Mouse (Mus musculus) midbrain, embryonic 12.5 days (tissue): ENCODE measurements around the gene Scamp2. TPM values are rescaled to one million over a fixed set of nuclear protein-coding genes. Genes with fewer than 3 reads are reported as not detected.
A peak's percentile ranks its signal among the peaks of the same experiment; 100 is the strongest.

Experiments
- ATAC-seq: fragments of 200-750 bp; cut with Nextera tagmentation; 2 replicates; pipeline ENCODE4 v1.8.0; 2017; ENCODE audit warnings: low read depth, moderate TSS enrichment, moderate library complexity; ENCODE audit not compliant: low FRiP score
- H3K27ac ChIP-seq: fragments of 300-500 bp; sonication (generic); replicated peaks from 2 replicates; pipeline ENCODE4 v1.5.1; 2016; ENCODE audit warnings: mild to moderate bottlenecking
- H3K27me3 ChIP-seq: fragments of 300-500 bp; sonication (generic); 2 replicates; pipeline ENCODE4 v1.6.1; 2016; ENCODE audit warnings: mild to moderate bottlenecking
- H3K36me3 ChIP-seq: fragments of 300-500 bp; sonication (generic); 2 replicates; pipeline ENCODE4 v1.6.1; 2016
- H3K4me1 ChIP-seq: fragments of 300-500 bp; sonication (generic); 2 replicates; pipeline ENCODE4 v1.6.1; 2016
- H3K4me2 ChIP-seq: fragments of 300-500 bp; sonication (generic); replicated peaks from 2 replicates; pipeline ENCODE4 v1.6.1; 2016; ENCODE audit warnings: mild to moderate bottlenecking, moderate library complexity
- H3K4me3 ChIP-seq: fragments of 300-500 bp; sonication (generic); 2 replicates; pipeline ENCODE4 v1.5.1; 2016; ENCODE audit warnings: mild to moderate bottlenecking
- H3K9ac ChIP-seq: fragments of 300-500 bp; sonication (generic); replicated peaks from 2 replicates; pipeline ENCODE4 v1.6.1; 2016; ENCODE audit warnings: mild to moderate bottlenecking, moderate library complexity
- H3K9me3 ChIP-seq: fragments of 300-500 bp; sonication (generic); 2 replicates; pipeline ENCODE4 v1.6.1; 2016; ENCODE audit warnings: mild to moderate bottlenecking
- WGBS: fragments of 180-500 bp; shearing (Covaris S2); methylation state at CpG from one replicate; pipeline ENCODE4 v1.1.7; 2016; 5-methylcytosine and 5-hydroxymethylcytosine counted together
- polyA plus RNA-seq: library from polyadenylated mRNA; unstranded; fragments of >200 nt; fragmentation: Nextera tagmentation; extraction: Ambion mirVana; gene quantifications from 2 replicates; pipeline ENCODE4 v1.2.1, GENCODE M21; 2016

Gene Scamp2
- polyA plus RNA-seq, 1 experiment from 2014 or later, result 62.6 TPM

DNA sequence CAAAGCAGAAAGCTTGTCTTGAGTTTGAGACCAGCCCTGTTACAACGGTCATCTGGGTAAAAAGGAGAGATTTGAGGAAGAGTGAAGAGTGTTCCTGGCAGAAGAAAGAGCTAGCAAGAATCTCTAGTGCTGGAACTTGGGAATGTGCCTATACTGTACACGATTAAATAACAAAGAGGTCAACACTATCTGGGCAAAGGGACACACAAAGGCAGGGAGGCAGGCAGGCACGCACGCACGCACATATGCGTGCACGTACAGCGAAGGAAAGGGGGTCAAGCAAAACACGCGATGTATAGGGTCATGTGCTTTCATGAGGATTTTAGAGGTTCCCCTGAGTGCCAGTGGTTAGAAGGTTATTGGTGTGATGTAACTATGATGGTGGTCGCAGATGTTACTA, 7.6 kb upstream of the Scamp2 start:
- H3K27me3 ChIP-seq, result no peaks in the 10 kb centered on the region
- H3K4me1 ChIP-seq, result peaks cover 17% of the 10 kb centered on the region
- H3K4me2 ChIP-seq, result no peak overlapping the region
- no peak overlapping the region for H3K9ac ChIP-seq
- no peak overlapping the region for H3K4me3 ChIP-seq
- no peaks in the 10 kb centered on the region for H3K9me3 ChIP-seq
- ATAC-seq, result no peak; the same call in 1 of the 2 replicates
- WGBS, result 71% methylated on average over 11 of the region's 11 CpGs
- H3K36me3 ChIP-seq, result peaks cover 24% of the 10 kb centered on the region
- H3K27ac ChIP-seq, result no peak overlapping the region

DNA sequence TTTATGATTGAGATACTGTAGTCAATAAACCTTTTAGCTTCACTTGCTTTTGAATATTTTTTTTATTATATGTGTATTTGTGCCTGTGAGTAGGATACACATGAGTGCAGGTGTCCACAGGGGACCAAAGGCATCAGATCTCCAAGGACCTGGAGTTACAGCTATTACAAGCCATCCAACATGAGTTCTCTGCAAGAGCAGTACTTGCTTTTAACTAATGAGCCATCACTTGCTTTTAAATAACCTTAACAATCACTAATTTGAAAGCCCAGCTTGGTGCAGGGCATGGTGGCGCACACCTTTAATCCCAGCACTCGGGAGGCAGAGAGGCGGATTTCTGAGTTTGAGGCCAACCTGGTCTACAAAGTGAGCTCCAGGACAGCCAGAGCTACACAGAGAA, 6.0 kb upstream of the Scamp2 start:
- no peak for ATAC-seq
- no peak overlapping the region for H3K4me3 ChIP-seq
- 37% methylated on average over 3 of the region's 3 CpGs for WGBS
- peaks cover 17% of the 10 kb centered on the region for H3K4me1 ChIP-seq
- peaks cover 8% of the 10 kb centered on the region for H3K36me3 ChIP-seq
- H3K9ac ChIP-seq, result no peak overlapping the region
- no peaks in the 10 kb centered on the region for H3K27me3 ChIP-seq
- no peak overlapping the region for H3K4me2 ChIP-seq
- H3K27ac ChIP-seq, result no peak overlapping the region
- H3K9me3 ChIP-seq, result no peaks in the 10 kb centered on the region

DNA sequence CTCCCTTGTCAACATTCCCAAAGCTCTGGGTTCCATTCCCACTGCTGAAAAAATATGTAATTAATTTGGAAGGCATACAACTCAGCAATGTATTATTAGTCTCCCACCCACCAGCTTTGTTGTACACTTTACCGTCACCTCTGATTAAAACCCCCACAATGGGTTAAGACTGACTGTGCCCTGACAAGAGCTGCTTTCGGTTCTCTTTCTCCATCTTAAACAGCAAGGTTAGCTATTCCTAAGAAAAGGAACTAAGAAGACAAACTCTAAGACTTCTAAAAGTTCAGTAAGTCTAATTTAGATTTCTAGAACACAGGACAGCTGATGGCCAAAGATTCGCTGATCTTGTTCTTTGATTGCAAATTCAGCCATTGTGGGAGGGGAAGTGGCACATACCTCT, 3.5 kb upstream of the Scamp2 start:
- Histone ChIP-seq H3K27me3 (no peaks in the 10 kb centered on the region), H3K27ac (no peak overlapping the region), H3K4me3 (no peak overlapping the region), H3K9ac (no peak overlapping the region), H3K9me3 (no peaks in the 10 kb centered on the region), H3K4me2 (no peak overlapping the region), H3K36me3 (no peaks in the 10 kb centered on the region), H3K4me1 (peaks cover 23% of the 10 kb centered on the region)
- ATAC-seq, result no peak
- 77% methylated on average over 3 of the region's 3 CpGs for WGBS

DNA sequence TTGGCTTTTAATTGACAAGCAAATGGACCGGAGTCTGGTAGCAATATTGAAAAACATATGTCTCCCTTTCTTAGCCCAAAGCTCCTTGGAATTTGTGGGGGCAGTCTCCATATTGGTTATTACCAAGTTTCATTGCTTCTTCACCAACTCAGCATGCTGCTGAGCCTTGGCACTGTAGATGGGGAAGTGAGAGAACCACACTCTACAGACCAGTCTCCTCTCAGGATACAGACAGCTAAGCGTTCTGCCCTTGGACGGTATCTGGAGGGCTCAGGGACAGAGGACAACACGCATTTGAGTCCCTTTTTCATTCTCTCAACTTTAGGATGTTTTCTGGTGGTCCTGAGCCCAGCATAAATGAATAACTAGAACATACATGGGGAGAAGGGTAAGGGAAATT, 2.1 kb upstream of the Scamp2 start:
- Histone ChIP-seq H3K27ac (no peak overlapping the region), H3K27me3 (no peaks in the 10 kb centered on the region), H3K36me3 (no peaks in the 10 kb centered on the region), H3K9me3 (no peaks in the 10 kb centered on the region), H3K4me3 (no peak overlapping the region), H3K4me2 (no peak overlapping the region), H3K4me1 (peaks cover 29% of the 10 kb centered on the region), H3K9ac (no peak overlapping the region)
- 83% methylated on average over 4 of the region's 4 CpGs for WGBS
- ATAC-seq, result no peak

DNA sequence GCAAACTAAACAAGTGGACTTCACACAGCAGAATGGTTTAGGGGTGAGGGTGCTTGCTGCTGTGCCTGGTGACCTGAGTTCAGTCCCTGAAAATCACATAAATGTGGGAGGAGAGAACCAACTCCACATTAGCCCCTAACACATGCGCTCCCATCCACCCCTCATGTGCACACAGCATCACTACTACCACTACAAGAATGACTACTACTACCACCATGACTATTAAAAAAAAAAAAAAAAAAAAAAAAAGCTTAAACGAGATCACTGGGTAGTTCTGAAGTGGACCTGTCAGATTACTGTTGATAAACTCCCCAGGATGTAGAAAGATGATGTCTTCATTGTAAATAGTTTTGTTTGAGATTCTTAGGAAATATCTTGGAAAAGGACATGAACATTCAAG, 1.2 kb upstream of the Scamp2 start:
- Histone ChIP-seq H3K36me3 (no peaks in the 10 kb centered on the region), H3K27ac (no peak overlapping the region), H3K9ac (no peak overlapping the region), H3K4me1 (peaks cover 22% of the 10 kb centered on the region), H3K4me3 (no peak overlapping the region), H3K4me2 (no peak overlapping the region), H3K9me3 (no peaks in the 10 kb centered on the region), H3K27me3 (no peaks in the 10 kb centered on the region)
- no peak for ATAC-seq
- WGBS, result 70% methylated on average over 2 of the region's 2 CpGs

DNA sequence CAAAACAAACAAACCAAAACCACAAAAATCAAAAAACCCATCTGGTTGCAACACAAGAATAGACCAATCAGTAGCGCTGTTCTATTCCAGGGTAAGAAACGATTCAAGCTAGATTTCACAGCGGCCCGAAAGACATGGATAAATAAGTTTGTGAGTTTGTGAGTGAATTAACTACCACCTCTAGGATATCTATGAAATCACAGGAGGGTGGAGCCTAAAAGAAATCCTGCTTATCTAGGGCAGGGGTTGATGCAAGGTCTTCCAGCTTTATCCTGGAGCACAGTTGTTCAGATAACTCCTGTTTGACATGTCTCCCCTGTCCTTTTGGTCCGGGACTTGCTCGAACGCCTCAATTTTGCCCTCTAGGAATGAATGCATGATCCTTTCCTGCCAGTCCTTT, 480 bp upstream of the Scamp2 start:
- no peak for ATAC-seq
- Histone ChIP-seq H3K9ac (peak overlapping the region; percentile 62), H3K27me3 (no peaks in the 10 kb centered on the region), H3K9me3 (no peaks in the 10 kb centered on the region), H3K4me3 (peak overlapping the region; percentile 71), H3K4me1 (peaks cover 22% of the 10 kb centered on the region), H3K27ac (peak overlapping the region; percentile 81), H3K36me3 (no peaks in the 10 kb centered on the region), H3K4me2 (peak overlapping the region; percentile 93)
- WGBS, result 29% methylated on average over 7 of the region's 7 CpGs

DNA sequence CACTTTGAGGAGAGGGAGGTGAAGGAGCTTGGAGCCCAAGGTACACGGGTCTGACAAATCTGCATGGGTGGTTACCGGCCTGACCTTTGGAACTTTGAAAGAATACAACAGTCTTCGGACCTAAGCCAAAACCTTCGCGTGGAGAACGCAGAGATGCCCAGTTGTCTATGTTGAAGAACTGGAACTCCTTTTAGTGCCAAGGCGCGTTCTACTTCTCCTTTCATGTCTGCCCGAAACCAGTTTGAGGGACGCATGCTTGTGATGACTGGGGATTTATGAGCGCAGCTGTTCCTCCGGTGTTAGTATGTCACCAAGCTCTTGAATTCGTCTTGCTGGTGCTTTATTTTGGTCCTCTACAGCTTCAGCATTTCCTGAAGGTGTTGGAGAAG, 962 bp downstream of the Scamp2 start:
- H3K4me1 ChIP-seq, result peaks cover 22% of the 10 kb centered on the region
- H3K9ac ChIP-seq, result no peak overlapping the region
- no peak overlapping the region for H3K27ac ChIP-seq
- H3K27me3 ChIP-seq, result no peaks in the 10 kb centered on the region
- H3K4me3 ChIP-seq, result peak overlapping the region; percentile 71
- H3K9me3 ChIP-seq, result no peaks in the 10 kb centered on the region
- H3K4me2 ChIP-seq, result peak overlapping the region; percentile 93
- H3K36me3 ChIP-seq, result 0 out of 2 replicates have a peak, but pooled peaks cover 5% of the 10 kb centered on the region
- 83% methylated on average over 13 of the region's 13 CpGs for WGBS
- no peak for ATAC-seq

DNA sequence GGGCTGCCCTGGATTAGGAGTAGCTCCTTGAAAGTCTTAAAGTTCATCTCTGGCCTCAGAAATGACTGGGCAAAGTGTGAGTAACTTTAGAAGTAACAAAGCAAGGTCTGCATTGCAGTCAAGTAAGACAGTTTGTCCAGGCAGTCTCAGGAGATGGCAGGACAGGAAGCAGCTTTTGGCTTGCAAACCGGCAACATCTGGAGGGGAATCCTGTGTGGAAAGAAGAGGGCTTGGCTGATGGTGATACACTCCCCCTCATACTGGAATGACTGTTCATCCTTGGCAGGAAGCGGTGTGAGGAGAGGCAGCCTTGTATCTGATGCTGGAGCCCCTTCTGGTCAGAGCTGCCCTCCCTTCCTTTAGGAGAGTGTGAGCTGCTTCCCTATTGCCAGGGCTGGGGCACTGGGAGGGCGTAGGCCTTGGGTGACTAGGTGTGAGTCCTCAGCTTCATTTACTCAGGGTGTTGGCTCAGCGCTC, 2.2 kb downstream of the Scamp2 start:
- Histone ChIP-seq H3K9me3 (no peaks in the 10 kb centered on the region), H3K4me1 (peaks cover 22% of the 10 kb centered on the region), H3K36me3 (0 out of 2 replicates have a peak, but pooled peaks cover 5% of the 10 kb centered on the region), H3K27ac (no peak overlapping the region), H3K4me2 (no peak overlapping the region), H3K9ac (no peak overlapping the region), H3K4me3 (no peak overlapping the region), H3K27me3 (no peaks in the 10 kb centered on the region)
- ATAC-seq, result no peak
- WGBS, result 81% methylated on average over 4 of the region's 4 CpGs

DNA sequence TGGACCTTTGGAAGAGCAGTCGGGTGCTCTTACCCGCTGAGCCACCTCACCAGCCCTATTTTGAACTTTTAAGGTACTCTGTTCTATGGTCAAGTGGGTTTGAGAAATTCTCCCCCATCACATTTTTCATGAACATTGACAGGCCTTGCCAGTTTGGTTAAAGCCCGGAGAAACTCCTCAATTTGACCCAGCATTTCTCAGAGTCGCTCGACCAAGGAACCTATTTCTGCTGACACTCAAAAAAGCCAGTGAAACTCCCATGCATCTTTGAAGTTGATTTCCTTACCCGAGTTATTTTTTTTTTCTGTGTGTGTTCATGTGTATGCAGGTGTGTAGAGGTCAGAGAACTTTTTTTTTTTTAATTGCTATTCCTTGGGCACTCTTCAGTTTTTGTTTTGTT, 3.9 kb downstream of the Scamp2 start:
- no peak overlapping the region for H3K9ac ChIP-seq
- ATAC-seq, result no peak
- H3K4me1 ChIP-seq, result peaks cover 22% of the 10 kb centered on the region
- no peaks in the 10 kb centered on the region for H3K27me3 ChIP-seq
- 92% methylated on average over 6 of the region's 6 CpGs for WGBS
- H3K4me2 ChIP-seq, result no peak overlapping the region
- H3K4me3 ChIP-seq, result no peak overlapping the region
- peaks cover 20% of the 10 kb centered on the region for H3K36me3 ChIP-seq
- H3K27ac ChIP-seq, result no peak overlapping the region
- no peaks in the 10 kb centered on the region for H3K9me3 ChIP-seq

DNA sequence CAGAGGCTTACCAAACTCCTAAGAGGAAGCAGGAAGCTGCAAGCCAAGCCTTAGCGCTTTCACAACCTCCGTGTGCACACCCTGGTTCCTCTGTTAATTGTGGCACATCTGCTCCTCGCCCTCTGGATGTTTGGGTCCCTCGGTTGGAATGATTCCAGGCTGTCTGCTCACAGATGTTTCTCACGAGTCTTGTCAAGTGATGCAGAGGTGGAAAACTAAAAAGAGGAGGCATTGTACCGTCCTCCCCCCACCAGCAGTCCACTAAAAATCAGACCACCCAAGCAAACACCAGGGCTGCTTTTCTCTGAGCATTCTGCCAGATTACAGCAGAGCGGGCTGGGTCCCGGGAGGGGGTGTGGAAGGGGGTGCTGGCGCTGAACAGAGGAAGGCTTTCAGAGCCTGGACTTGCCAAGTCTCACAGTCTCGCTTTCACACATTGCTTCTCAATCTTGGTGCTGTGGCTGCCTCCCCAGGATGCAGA, 5.0 kb downstream of the Scamp2 start:
- H3K27ac ChIP-seq, result no peak overlapping the region
- H3K9ac ChIP-seq, result no peak overlapping the region
- 65% methylated on average over 10 of the region's 10 CpGs for WGBS

DNA sequence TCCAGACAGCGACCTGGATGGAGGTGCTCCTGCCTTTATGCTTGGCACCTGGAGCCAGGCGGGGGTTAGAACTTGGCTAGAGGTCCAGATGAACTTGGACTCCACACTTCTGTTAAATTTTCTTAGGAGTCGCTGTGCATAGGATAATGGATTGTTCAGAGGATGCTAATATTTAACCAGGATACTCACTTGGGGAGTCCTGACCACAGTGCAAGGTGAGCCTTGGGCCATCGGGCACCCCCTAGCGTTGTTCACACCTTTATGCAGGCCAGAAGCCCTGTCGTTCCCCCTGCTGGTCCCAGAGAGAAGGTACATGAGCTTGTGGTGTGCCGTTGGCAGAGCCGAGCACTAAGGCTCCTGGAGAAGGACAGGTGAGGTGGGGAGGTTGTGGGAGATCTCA, 6.1 kb downstream of the Scamp2 start:
- no peak overlapping the region for H3K9ac ChIP-seq
- H3K4me1 ChIP-seq, result peaks cover 12% of the 10 kb centered on the region
- H3K27ac ChIP-seq, result no peak overlapping the region
- H3K4me3 ChIP-seq, result no peak overlapping the region
- WGBS, result 62% methylated on average over 8 of the region's 8 CpGs
- H3K36me3 ChIP-seq, result peaks cover 38% of the 10 kb centered on the region
- H3K27me3 ChIP-seq, result no peaks in the 10 kb centered on the region
- H3K9me3 ChIP-seq, result no peaks in the 10 kb centered on the region
- H3K4me2 ChIP-seq, result no peak overlapping the region
- no peak for ATAC-seq

More for the DNA sequence above, 5.0 kb downstream of the Scamp2 start:
- Histone ChIP-seq H3K36me3 (peaks cover 28% of the 10 kb centered on the region), H3K4me3 (no peak overlapping the region), H3K9me3 (no peaks in the 10 kb centered on the region), H3K4me2 (no peak overlapping the region), H3K4me1 (peaks cover 20% of the 10 kb centered on the region), H3K27me3 (no peaks in the 10 kb centered on the region)
- ATAC-seq, result no peak

DNA sequence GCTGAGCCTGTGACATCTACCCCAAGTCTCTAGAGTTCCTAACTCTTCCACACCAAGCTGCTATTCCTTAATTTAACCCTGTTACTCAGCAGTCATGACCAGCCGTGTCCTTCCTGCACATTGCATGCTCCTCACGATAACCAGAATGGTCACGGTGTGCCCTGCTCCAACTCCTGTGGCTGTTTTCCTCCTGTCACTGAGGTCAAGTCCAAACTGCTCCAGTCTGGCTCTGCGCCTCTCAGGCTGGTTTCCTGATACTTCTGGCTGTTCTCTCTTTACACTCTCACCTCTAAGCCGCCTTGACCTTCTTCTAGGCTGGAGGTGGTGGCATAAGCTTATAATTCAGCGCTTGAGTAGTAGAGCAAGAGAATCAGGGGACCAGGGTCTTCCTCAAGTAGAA, 7.8 kb downstream of the Scamp2 start:
- H3K9me3 ChIP-seq, result no peaks in the 10 kb centered on the region
- H3K27ac ChIP-seq, result no peak overlapping the region
- no peak overlapping the region for H3K9ac ChIP-seq
- no peaks in the 10 kb centered on the region for H3K4me1 ChIP-seq
- no peak overlapping the region for H3K4me2 ChIP-seq
- 95% methylated on average over 6 of the region's 6 CpGs for WGBS
- H3K36me3 ChIP-seq, result peaks cover 45% of the 10 kb centered on the region
- no peak overlapping the region for H3K4me3 ChIP-seq
- no peak for ATAC-seq
- H3K27me3 ChIP-seq, result no peaks in the 10 kb centered on the region

DNA sequence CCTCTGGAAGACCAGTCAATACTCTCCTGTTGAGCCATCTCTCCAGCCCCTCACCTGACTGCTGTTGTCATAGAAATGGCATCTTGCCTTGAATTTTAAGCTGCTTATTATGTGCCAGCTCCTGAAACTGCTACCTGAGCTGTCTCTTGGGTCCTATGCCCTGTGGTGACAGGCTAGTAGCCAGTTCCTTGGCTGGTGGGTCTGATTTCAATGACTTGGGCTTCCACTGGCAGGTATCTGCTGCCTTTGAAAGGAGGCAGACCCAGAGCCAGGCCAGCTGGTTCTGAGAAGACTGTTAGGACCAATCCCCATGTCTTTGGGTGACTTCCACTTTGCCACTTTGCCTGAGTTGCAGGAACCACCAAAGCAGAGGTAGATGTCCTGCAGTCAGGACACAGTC, 13.7 kb downstream of the Scamp2 start:
- Histone ChIP-seq H3K4me3 (no peak overlapping the region), H3K4me2 (no peak overlapping the region), H3K36me3 (peaks cover 63% of the 10 kb centered on the region), H3K27ac (no peak overlapping the region), H3K27me3 (no peaks in the 10 kb centered on the region), H3K9ac (no peak overlapping the region), H3K9me3 (no peaks in the 10 kb centered on the region), H3K4me1 (no peaks in the 10 kb centered on the region)
- no peak for ATAC-seq
